ENCODE assay signal across 11 mouse cellular contexts in the genomic region with DNA sequence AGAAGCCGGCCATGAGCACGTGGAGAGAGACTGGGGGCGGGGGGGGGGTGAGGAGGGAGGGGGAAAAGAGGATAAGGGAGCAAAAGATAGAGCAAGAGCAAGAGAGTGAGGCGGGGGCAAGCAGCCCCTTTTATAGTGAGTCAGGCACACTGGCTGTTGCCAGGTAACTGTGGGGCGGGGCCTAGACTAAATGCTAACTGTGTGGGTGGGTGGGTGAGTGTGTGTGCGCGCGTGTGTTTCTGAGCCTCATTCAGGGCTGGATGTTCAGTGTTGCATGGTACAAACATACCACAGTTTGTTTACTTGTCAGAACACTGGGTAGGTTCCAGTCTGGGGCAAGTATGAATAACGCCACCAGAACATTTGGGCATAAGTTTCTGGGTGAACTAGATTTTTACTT. TPM values are rescaled to one million over a fixed set of nuclear protein-coding genes. Genes with fewer than 3 reads are reported as not detected.
DNase-seq lines count a peak whose midpoint lies in the region; ATAC-seq and TF ChIP-seq lines count a peak whose summit lies in the region.
"Had no signal": no experiment of that assay in that cellular context is flagged by ENCODE, and none has a peak within 500 bp of the region (broad histone marks: within the 10 kb centered on the region; RNA-seq: fewer than 3 reads in every experiment).

No protein-coding gene starts in this region.

- H3K4me1 ChIP-seq in lung, embryonic 14.5 days (ENCODE audit: insufficient read depth) = no peaks in the 10 kb centered on the region
- peaks cover 4% of the 10 kb centered on the region for H3K4me1 ChIP-seq in embryonic fibroblast, embryonic 13.5 days (ENCODE audit: control insufficient read depth, insufficient read depth, low read length)
- H3K4me1 ChIP-seq in neural tube, embryonic 14.5 days (ENCODE audit: control insufficient read depth, insufficient read depth, low read length) = no peaks in the 10 kb centered on the region

- no peaks in the 10 kb centered on the region for H3K9me3 ChIP-seq in lung, embryonic 14.5 days (ENCODE audit: low read depth, low read length)
- H3K9me3 ChIP-seq in neural tube, embryonic 14.5 days (ENCODE audit: control insufficient read depth, low read length) = no peaks in the 10 kb centered on the region
- H3K9me3 ChIP-seq: lung, embryonic 15.5 days had no signal

- peak; percentile 22 for DNase-seq in embryo, embryonic 11 days
- no peak for DNase-seq in embryo, embryonic 9.5 days (ENCODE audit: extremely low spot score)
- no peak for DNase-seq in lung, embryonic 14.5 days
- DNase-seq in lung, adult 18-20 months = no peak
- no peak for DNase-seq in MN1 (ENCODE audit: low spot score)
- no peak for DNase-seq in heart, postnatal 4 days
- DNase-seq: cerebellum, adult 2 months had no signal

- 45% methylated on average over 9 of the region's 9 CpGs for WGBS in lung, embryonic 14.5 days
- WGBS in neural tube, embryonic 14.5 days = 39% methylated on average over 9 of the region's 9 CpGs

- no peak overlapping the region for H3K27ac ChIP-seq in lung, embryonic 14.5 days (ENCODE audit: low read depth)
- H3K27ac ChIP-seq in embryonic fibroblast, embryonic 13.5 days (ENCODE audit: insufficient read depth, low read length) = peak overlapping the region; percentile 27; the same call in 1 of the 2 replicates
- H3K27ac ChIP-seq in neural tube, embryonic 14.5 days (ENCODE audit: low read depth, low read length) = no peak overlapping the region
- H3K27ac ChIP-seq: lung, embryonic 15.5 days had no signal

- H3K27me3 ChIP-seq in lung, embryonic 14.5 days (ENCODE audit: insufficient read depth, low read length) = no peaks in the 10 kb centered on the region
- no peaks in the 10 kb centered on the region for H3K27me3 ChIP-seq in neural tube, embryonic 14.5 days (ENCODE audit: control insufficient read depth, insufficient read depth, low read length)
- H3K27me3 ChIP-seq: lung, embryonic 15.5 days had no signal

- no peak overlapping the region for H3K4me2 ChIP-seq in lung, embryonic 14.5 days
- no peak overlapping the region for H3K4me2 ChIP-seq in neural tube, embryonic 14.5 days (ENCODE audit: low read depth, low read length)
- H3K4me2 ChIP-seq: lung, embryonic 15.5 days had no signal

- TF ChIP-seq POLR2A in embryonic fibroblast, embryonic 13.5 days (IDR thresholded peaks at IDR 0.05; ENCODE audit: low read depth, low read length) = no peak

- TF ChIP-seq CTCF in lung, embryonic 14.5 days (IDR thresholded peaks at IDR 0.05; ENCODE audit: low read depth) = no peak
- no peak for TF ChIP-seq CTCF in embryonic fibroblast, embryonic 13.5 days (IDR thresholded peaks at IDR 0.05; ENCODE audit: borderline replicate concordance, insufficient read depth, low read length)

- H3K36me3 ChIP-seq in lung, embryonic 14.5 days (ENCODE audit: insufficient read depth) = no peaks in the 10 kb centered on the region
- H3K36me3 ChIP-seq in neural tube, embryonic 14.5 days (ENCODE audit: control insufficient read depth, insufficient read depth, low read length) = no peaks in the 10 kb centered on the region
- H3K36me3 ChIP-seq: lung, embryonic 15.5 days had no signal

- ATAC-seq in lung, embryonic 14.5 days (ENCODE audit: insufficient read depth) = peak; percentile 49; the same call in 1 of the 2 replicates
- peak; percentile 46; the same call in 1 of the 2 replicates for ATAC-seq in neural tube, embryonic 14.5 days (ENCODE audit: low read depth)

- no peak overlapping the region for H3K9ac ChIP-seq in lung, embryonic 14.5 days
- no peak overlapping the region for H3K9ac ChIP-seq in neural tube, embryonic 14.5 days (replicated peaks; ENCODE audit: low read depth, low read length)
- H3K9ac ChIP-seq: lung, embryonic 15.5 days had no signal

- no peak overlapping the region for H3K4me3 ChIP-seq in lung, embryonic 14.5 days (ENCODE audit: low read depth, low read length)
- H3K4me3 ChIP-seq in embryonic fibroblast, embryonic 13.5 days (ENCODE audit: insufficient read depth, low read length) = no peak overlapping the region
- H3K4me3 ChIP-seq in neural tube, embryonic 14.5 days (ENCODE audit: low read depth, low read length) = no peak overlapping the region
- H3K4me3 ChIP-seq: lung, embryonic 15.5 days had no signal

RNA-seq across cellular contexts. Expression of a gene that starts 5.2 kb away (rescaled TPM):
- 71.9 and 72.6 TPM in 2 replicates for polyA plus RNA-seq in lung, embryonic 14.5 days (2014; fragmentation: Nextera tagmentation; extraction: Ambion mirVana)
- polyA plus RNA-seq in embryonic fibroblast, embryonic 13.5 days (2011; ENCODE audit: insufficient read length, low read depth, missing spikeins) = 221 and 426 TPM in 2 replicates
- 6.9 and 15.6 TPM in 2 replicates for polyA plus RNA-seq in neural tube, embryonic 14.5 days (2014; fragmentation: Nextera tagmentation; extraction: Ambion mirVana)
- total RNA-seq in heart, postnatal 4 days (2021) = 10 to 100 TPM; 33.6 to 39.4 TPM

RNA-seq across cellular contexts. Expression of a gene that starts 23.3 kb away (rescaled TPM):
- polyA plus RNA-seq in lung, embryonic 14.5 days (2014; fragmentation: Nextera tagmentation; extraction: Ambion mirVana) = not detected in 2 replicates
- polyA plus RNA-seq in embryonic fibroblast, embryonic 13.5 days (2011; ENCODE audit: insufficient read length, low read depth, missing spikeins) = 1.4 TPM in 1 of 2 replicates, not detected in the other
- not detected in 2 replicates for polyA plus RNA-seq in neural tube, embryonic 14.5 days (2014; fragmentation: Nextera tagmentation; extraction: Ambion mirVana)
- total RNA-seq in heart, postnatal 4 days (2021) = not detected
- total RNA-seq: gastrocnemius, adult 18-20 months had no signal

RNA-seq across cellular contexts. Expression of a gene that starts 25.0 kb away (rescaled TPM):
- polyA plus RNA-seq in lung, embryonic 14.5 days (2014; fragmentation: Nextera tagmentation; extraction: Ambion mirVana) = 1.1 TPM in 2 replicates
- 1.7 and 1.9 TPM in 2 replicates for polyA plus RNA-seq in embryonic fibroblast, embryonic 13.5 days (2011; ENCODE audit: insufficient read length, low read depth, missing spikeins)
- not detected in 2 replicates for polyA plus RNA-seq in neural tube, embryonic 14.5 days (2014; fragmentation: Nextera tagmentation; extraction: Ambion mirVana)
- total RNA-seq in heart, postnatal 4 days (2021) = under 1 TPM in 1 of 2 experiments, not detected in 1; 0.20 TPM
- total RNA-seq: gastrocnemius, adult 18-20 months had no signal
